Mouse (Mus musculus): Measurements from ENCODE around the gene Trarg1. TPM values are rescaled to one million over a fixed set of nuclear protein-coding genes. Genes with fewer than 3 reads are reported as not detected.
A peak's percentile ranks its signal among the peaks of the same experiment; 100 is the strongest.
"Not testable (repeated sequence)": the region's sequence is repeated elsewhere in the genome, so short reads cannot be mapped to it uniquely, and the experiment has no call there.

Gene Trarg1
- total RNA-seq (2021), result under 1 TPM; 0.30 to 0.52 TPM
- long read RNA-seq, partial matches to known transcripts, result 0 of 2 reads
- long read RNA-seq, other reads (novel, unspliced or antisense), result 1 of 2 reads

- DNase-seq (ENCODE audit: low spot score in 2 of 2), result not testable (repeated sequence)
These were observed at the start of gene Trarg1 for GRCm38 (mm10) chr11:76679508-76679907. Gene Trarg1 (plus strand): TSS chr11:76679808.

GRCm38 (mm10) chr11:76630023-76630422 is 49.6 kb upstream of the Trarg1 start:
- DNase-seq (ENCODE audit: low spot score in 2 of 2), result no peak

DNA sequence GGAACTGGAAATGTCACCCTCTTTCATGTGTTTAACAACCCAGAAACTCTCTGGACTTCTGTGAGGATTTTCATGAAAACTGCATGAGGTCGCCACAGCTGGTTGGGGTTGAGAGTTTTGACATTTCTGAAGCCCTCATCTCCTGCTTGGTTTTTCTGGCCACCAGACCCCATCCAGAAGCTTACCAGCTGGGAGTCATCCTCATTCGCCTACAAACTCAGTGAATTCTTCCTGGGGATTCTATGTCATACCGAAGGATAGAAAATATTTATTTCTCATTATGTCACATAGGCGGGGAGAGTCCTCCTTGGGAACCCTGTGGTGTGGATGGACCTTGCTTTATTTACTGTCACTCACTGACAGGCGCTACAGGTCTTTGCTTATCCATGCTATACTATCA is 49.1 kb upstream of the Trarg1 start:
- DNase-seq (ENCODE audit: low spot score in 2 of 2), result no peak

DNA sequence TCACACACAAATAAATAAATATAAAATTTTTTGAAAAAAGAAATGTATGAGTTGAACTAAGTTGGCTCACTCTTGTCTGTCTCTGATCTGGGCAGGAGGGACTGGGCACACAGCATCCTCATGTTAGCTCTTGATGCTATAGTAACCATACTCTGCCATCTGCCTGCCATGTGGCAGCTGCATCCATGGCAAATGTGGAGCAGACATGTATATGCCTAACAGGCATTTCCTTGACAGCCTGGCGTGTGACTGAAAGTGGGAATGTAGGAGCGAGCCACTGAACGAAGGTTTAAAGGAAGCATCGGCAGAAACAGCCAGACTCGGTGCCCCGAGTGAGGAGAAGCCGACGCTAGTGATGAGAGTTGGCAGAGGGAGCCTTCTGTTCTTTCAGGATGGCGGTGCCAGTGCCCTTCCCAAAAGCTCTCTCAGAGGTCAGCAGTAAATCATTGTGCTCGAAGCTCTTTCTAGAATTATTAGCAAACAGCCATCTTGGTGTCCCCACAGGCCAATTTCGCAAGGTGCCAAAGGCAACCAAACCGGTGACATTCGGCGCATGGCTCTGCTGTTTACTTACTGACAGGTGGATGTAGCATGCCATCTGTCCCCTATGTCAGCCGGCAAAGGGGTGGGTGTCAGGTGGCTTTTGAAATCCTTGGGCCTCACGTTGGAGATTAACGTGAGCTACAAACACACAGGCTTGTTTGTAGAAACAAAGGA is 40.2 kb upstream of the Trarg1 start:
- DNase-seq (ENCODE audit: low spot score in 2 of 2), result peak in 1 of 2 experiments; percentile 41

DNA sequence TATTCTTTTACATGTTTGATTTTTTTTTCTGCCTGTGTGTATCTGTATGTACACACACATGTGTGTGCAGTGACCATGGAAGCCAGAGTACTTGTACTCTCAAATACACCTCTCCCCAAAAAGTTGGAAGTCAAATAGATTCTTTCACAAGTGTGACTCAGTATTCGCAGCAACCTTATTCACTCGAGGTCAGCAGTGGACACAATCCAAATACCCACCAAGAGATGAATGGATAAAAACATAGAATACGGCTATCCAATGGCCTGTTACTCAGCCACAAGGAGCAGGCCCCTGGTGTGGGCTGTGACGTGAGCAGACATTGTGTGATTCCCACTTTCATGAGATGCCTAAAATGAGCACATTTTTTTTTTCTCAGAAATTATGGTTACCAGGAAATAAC is 39.4 kb upstream of the Trarg1 start:
- no peak for DNase-seq (ENCODE audit: low spot score in 2 of 2)

GRCm38 (mm10) chr11:76644257-76644656 is 35.4 kb upstream of the Trarg1 start:
- no peak for DNase-seq (ENCODE audit: low spot score in 2 of 2)

DNA sequence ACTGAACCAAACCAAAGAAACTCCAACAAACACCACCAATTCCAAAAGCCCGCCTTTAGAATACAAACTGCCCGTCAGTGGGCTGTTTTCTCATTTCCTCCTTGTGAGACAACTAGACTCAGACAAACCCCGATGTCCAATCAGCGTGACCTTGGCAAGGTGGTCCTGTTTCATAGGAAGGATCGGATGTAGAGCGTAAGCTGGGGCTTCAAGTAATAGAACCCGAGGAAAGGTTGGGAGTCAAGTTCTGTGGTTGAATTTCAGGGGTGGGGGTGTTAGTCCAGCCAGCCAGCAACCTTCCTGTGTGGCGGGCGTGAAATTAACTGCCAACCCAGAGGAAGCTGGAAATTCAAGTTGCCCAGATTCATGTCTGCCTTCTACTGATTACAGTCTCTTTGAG is 34.6 kb upstream of the Trarg1 start:
- no peak for DNase-seq (ENCODE audit: low spot score in 2 of 2)

DNA sequence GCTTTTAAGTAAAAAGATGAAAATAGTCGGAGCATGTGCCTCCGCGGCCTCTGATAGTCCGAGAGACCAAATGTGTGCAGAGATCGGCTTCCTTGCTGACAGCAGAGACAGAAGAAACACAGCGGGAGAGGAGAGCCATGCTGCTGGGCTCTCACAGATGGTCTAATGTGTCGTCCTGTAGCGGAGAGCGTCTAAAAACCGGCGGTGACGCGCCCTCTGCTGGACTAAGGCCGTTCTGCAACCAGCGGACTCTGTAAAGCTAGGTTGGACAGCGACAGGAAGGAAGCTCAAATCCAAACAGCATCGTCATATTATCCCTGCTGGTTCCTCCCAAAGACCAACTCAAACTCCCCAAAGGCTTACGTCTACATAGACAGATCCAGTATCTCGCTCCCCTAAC is 33.7 kb upstream of the Trarg1 start:
- DNase-seq (ENCODE audit: low spot score in 2 of 2), result peak; percentile 87 to 98

DNA sequence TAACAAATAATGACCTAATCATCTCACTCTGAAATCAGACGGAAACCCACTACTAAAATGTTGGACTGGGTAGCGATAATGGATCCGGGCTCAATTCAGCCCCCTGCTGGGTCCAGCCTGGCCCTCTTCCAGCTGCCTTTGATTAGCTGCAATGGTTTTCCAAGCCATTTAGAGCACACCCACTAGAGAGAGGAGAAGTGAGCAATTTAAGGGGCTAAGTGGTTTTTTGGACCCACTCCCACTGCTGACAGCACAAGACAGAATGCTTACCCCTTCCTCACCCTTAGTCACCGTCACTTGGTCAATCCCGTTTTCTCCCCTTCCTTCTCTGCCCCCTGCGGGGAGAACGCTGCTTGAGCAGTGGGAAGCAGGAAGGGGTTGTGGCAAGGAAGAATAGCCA is 32.5 kb upstream of the Trarg1 start:
- DNase-seq (ENCODE audit: low spot score in 2 of 2), result no peak

DNA sequence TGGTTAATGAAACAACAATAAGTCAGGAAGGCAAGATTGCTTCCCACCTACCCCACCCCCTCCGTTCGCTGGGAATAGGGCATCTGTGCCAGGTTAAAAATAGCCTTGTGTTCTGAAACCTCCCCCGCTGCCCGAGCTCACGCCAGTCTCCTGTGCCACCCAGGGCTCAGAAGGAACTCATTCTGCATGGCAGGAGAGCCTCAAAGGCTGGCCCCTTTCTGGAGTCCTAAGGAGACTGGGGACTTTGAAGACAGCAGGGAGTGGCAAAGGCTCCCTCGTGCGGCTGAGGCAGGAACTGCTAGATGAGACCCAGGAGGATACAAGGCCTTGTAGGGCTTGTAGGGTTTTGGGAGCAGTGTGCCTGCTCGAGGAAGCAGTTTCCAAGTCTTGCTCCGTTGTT is 32.1 kb upstream of the Trarg1 start:
- peak; percentile 68 to 90 for DNase-seq (ENCODE audit: low spot score in 2 of 2)

DNA sequence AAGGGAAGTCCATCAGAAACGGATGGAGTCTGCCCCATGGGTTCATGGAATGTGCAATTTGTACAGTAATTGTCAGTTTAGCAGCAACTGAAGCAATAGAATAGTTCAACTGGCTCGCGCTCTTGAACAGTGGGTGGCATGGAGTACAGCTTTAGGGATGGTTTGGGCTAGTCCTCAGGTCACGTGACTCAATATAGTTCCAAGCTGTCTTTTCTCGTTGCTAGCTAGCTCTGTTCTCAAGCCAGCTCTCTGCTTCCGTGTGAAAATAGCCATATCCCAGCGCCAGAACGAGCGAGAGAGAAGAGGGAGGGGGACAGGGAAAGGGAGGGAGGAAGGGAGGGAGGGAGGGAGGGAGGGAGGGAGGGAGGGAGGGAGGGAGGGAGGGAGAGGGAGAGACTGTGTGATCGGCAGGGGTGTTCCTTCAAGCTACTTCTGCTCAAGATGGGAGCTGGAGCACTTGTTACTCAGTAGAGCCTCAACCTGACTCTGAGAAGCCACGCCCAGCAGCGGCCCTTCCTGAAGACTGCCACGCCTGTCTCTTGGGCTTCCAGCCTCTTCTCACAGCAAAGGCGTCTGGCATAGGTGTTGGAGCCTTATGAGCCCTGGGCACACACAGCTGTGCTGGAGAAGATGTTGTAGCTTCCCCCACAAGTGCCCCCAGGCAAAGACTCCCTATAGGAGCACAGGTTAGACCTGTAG is 28.6 kb upstream of the Trarg1 start:
- DNase-seq (ENCODE audit: low spot score in 2 of 2), result peak in 1 of 2 experiments; percentile 55

GRCm38 (mm10) chr11:76652838-76653334 is 26.7 kb upstream of the Trarg1 start:
- DNase-seq (ENCODE audit: low spot score in 2 of 2), result no peak

GRCm38 (mm10) chr11:76655106-76655505 is 24.5 kb upstream of the Trarg1 start:
- DNase-seq (ENCODE audit: low spot score in 2 of 2), result peak in 1 of 2 experiments; percentile 69

GRCm38 (mm10) chr11:76657450-76657970 is 22.1 kb upstream of the Trarg1 start:
- DNase-seq (ENCODE audit: low spot score in 2 of 2), result no peak

DNA sequence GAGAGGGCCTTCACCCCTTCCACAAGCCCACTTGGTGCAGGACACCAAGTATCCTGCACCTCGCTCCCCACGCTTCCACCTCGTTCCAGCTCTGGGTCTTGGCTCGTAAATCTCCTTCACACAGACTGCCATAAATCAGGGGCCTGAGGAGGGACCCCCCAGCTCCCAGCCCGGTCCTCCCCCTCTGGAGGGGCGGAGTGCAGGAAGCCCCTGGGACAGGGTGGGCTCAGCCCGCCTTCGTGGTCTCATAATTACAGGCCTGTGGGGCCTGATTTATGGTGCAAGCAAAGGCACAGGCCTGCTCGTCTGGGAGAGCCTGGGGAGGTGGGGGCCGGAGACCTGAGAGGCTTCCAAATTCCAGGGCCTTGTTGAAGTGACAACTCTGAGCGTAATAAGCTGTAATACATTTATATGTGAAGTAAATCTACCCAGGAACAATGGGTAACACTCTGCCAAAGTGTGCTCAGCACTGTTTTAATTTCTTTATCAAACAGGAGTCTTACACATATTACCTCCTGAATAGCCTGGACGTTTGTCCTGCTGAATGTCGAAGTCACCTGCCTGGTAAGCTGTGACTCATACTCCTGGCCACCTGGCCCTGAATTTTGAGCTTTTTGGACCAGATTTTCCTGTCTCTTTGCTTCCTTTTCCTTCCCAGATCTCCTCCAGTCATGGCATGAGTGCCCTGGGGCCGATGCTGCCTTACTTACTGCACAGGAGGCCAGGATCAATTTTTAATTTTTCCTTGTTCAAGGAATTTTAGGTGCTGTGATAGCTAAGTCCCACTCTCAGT is 20.3 kb upstream of the Trarg1 start:
- DNase-seq (ENCODE audit: low spot score in 2 of 2), result no peak

DNA sequence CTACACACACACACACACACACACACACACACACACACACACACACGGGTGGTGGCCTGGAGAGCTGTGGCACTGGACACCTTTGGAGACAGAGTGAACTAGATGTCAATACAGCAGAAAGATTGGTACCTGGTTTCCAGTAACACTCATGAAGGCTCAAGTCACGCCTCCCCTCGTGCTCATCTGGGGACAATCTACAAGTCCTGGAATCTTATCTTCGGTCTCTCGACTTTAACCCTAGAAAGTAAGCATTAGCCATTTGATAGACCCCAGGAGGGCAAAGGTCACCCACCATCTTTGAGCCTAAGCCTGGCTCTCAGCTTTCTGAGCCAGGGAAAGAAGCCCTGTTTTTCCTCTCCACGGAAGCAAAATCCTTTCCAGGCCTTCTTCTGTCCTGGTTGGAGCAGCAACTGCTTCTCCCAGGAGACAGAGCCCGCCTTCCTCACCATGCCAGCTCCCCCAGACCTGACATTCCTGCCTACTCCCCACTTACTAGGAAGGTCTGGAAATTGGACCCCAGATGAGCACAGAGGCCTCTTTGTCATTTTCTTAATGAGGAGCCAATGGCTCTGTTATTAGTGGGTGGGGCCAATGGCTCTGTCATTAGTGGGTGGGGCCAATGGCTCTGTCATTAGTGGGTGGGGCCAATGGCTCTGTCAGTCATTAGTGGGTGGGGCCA is 17.7 kb upstream of the Trarg1 start:
- no peak for DNase-seq (ENCODE audit: low spot score in 2 of 2)

DNA sequence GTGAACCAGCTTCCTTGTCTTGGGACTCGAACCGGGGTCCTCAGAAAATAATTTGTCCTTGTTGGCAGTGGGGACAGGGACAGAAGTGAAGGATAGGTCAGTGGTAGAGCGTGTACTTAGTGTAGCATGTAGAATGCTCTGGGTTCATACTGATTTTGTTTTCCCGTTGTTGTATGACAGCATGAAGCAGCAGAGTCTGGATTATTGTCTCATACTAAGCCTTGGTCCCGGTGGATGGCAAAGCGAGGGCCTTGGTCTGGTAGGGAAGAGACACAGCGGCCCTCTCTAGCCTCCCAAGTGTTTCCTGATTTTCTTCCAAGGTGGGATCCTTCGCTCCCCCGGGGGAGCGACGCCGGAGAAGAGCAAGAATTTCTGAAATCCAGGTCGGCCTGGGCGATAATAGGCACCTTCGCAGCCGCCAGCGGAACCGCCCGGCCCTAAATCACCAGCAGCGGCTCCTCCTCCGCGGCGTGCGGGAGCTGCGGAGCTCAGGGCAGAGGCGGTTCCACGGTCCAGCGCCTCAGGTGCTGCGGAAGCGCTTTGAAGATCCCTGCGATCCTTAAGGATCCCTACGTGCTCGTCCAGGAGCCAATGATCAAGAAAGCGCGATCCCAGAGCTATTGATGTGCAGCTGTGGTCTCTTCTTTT is 13.5 kb upstream of the Trarg1 start:
- DNase-seq (ENCODE audit: low spot score in 2 of 2), result no peak

DNA sequence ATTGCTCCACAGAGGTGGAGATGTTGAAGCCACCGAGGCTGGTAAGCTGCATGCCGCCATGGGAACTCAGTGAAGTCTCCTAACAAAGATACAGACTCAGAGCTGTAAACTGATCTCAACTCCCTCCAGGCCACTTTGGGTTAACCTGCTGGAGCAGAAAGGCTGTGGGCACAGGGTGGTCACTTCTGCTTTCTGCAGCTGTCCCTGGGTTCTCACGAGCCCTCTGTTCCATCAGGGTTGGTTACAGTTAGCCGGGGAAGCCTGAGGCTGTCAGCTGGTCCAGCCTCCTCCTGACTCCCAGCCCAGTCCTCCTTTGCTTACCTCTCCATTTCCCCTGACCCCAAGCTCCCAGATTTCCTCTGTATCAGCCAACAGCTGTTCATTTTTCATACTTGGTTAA is 11.8 kb upstream of the Trarg1 start:
- no peak for DNase-seq (ENCODE audit: low spot score in 2 of 2)

DNA sequence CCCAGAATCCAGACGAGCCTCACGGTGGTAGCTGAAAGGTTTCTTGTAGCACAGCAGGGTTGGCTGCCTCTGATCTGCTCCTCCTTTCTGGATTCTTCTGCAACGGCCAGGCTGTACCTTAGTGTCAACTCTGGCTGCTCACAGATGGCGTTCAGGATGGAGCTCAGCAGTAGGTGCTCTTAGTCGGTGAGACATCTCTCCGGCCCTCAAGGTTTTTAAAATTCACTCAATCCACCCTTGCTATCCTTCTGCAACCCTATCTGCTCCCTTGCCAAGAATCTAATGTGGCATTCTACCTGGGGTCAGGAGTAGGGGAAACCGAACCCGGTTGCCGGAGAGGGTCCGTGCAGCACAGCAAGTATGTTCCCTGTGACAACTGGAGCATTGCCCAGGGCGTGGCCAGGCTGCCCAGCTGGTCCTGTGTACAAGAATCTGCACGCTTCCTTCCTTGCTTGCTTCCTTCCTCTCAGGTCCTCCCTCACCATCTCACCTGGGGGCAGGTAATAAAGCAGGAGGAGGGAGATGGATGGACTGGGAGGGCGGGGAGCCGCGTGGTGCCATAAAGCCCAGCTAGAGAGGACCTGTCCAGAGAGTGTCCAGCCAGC is 7.6 kb upstream of the Trarg1 start, which contains the start of gene Bhlha9:
Gene Bhlha9, plus strand, starts transcription at position 600 of the 605 bp plus-strand sequence.
- DNase-seq (ENCODE audit: low spot score in 2 of 2), result no peak

All from layer of hippocampus, adult 18-20 months (tissue).